Mouse (Mus musculus): Measurements from ENCODE around the gene Tmem139. TPM values are rescaled to one million over a fixed set of nuclear protein-coding genes. Genes with fewer than 3 reads are reported as not detected.

Gene Tmem139
- 0.22 and 0.24 TPM in 2 replicates for polyA plus RNA-seq (2015; fragmentation: Nextera tagmentation; extraction: Ambion mirVana)

- Histone ChIP-seq H3K36me3 (no peaks in the 10 kb centered on the region), H3K27me3 (no peaks in the 10 kb centered on the region), H3K9me3 (no peaks in the 10 kb centered on the region), H3K4me3 (no peak within 1 kb of the TSS), H3K4me1 (peaks cover 8% of the 10 kb centered on the region), H3K4me2 (replicated peaks) (no peak within 1 kb of the TSS), H3K9ac (replicated peaks) (no peak within 1 kb of the TSS), H3K27ac (replicated peaks) (no peak within 1 kb of the TSS)
- ATAC-seq (replicated peaks): no peak
- WGBS: 17% methylated on average over 20 of the region's 20 CpGs
Observed at GRCm38 (mm10) chr6:42261524-42262170, at the start of gene Tmem139. TSS of gene Tmem139 (plus strand) at chr6:42261970.

GRCm38 (mm10) chr6:42215028-42215427 is 46.7 kb upstream of the Tmem139 start, which contains the start of gene Tas2r144:
TSS of gene Tas2r144 (plus strand) at chr6:42215328.
- Histone ChIP-seq H3K9me3 (no peaks in the 10 kb centered on the region), H3K4me1 (no peaks in the 10 kb centered on the region), H3K36me3 (no peaks in the 10 kb centered on the region), H3K27ac (replicated peaks) (no peak within 1 kb of the TSS), H3K9ac (replicated peaks) (no peak within 1 kb of the TSS), H3K4me3 (no peak within 1 kb of the TSS), H3K27me3 (no peaks in the 10 kb centered on the region), H3K4me2 (replicated peaks) (no peak within 1 kb of the TSS)
- ATAC-seq (replicated peaks): no peak
- WGBS: 84% methylated on average over 2 of the region's 2 CpGs

GRCm38 (mm10) chr6:42222286-42222685 is 39.5 kb upstream of the Tmem139 start:
- no peaks in the 10 kb centered on the region for H3K9me3 ChIP-seq
- WGBS: 74% methylated on average over 3 of the region's 3 CpGs
- no peak overlapping the region for H3K9ac ChIP-seq (replicated peaks)
- H3K4me1 ChIP-seq: no peaks in the 10 kb centered on the region
- H3K4me2 ChIP-seq (replicated peaks): no peak overlapping the region
- H3K27ac ChIP-seq (replicated peaks): no peak overlapping the region
- no peak for ATAC-seq (replicated peaks)
- no peaks in the 10 kb centered on the region for H3K36me3 ChIP-seq
- no peaks in the 10 kb centered on the region for H3K27me3 ChIP-seq
- H3K4me3 ChIP-seq: no peak overlapping the region

GRCm38 (mm10) chr6:42225046-42225445 is 36.7 kb upstream of the Tmem139 start:
- Histone ChIP-seq H3K4me2 (replicated peaks) (no peak overlapping the region), H3K36me3 (no peaks in the 10 kb centered on the region), H3K27me3 (no peaks in the 10 kb centered on the region), H3K27ac (replicated peaks) (no peak overlapping the region), H3K4me1 (no peaks in the 10 kb centered on the region), H3K9me3 (no peaks in the 10 kb centered on the region), H3K9ac (replicated peaks) (no peak overlapping the region), H3K4me3 (no peak overlapping the region)
- no peak for ATAC-seq (replicated peaks)
- 82% methylated on average over 4 of the region's 4 CpGs for WGBS

- H3K27ac ChIP-seq (replicated peaks): no peak overlapping the region
- peak; percentile 69; the same call in 1 of the 2 replicates for ATAC-seq (replicated peaks)
- H3K4me1 ChIP-seq: 0 out of 2 replicates have a peak, but pooled peaks cover 3% of the 10 kb centered on the region
- no peaks in the 10 kb centered on the region for H3K36me3 ChIP-seq
- 36% methylated on average over 17 of the region's 17 CpGs for WGBS
- H3K9ac ChIP-seq (replicated peaks): no peak overlapping the region
- no peaks in the 10 kb centered on the region for H3K27me3 ChIP-seq
- no peak overlapping the region for H3K4me3 ChIP-seq
- H3K4me2 ChIP-seq (replicated peaks): no peak overlapping the region
- no peaks in the 10 kb centered on the region for H3K9me3 ChIP-seq
Observed at GRCm38 (mm10) chr6:42227240-42228101, 34.3 kb upstream of the Tmem139 start.

GRCm38 (mm10) chr6:42229610-42230009 is 32.2 kb upstream of the Tmem139 start:
- Histone ChIP-seq H3K4me3 (no peak overlapping the region), H3K4me1 (0 out of 2 replicates have a peak, but pooled peaks cover 3% of the 10 kb centered on the region), H3K27me3 (no peaks in the 10 kb centered on the region), H3K9ac (replicated peaks) (no peak overlapping the region), H3K36me3 (no peaks in the 10 kb centered on the region), H3K4me2 (replicated peaks) (no peak overlapping the region), H3K27ac (replicated peaks) (no peak overlapping the region), H3K9me3 (no peaks in the 10 kb centered on the region)
- ATAC-seq (replicated peaks): no peak
- 82% methylated on average over 4 of the region's 4 CpGs for WGBS

GRCm38 (mm10) chr6:42231191-42231590 is 30.6 kb upstream of the Tmem139 start:
- 76% methylated on average over 3 of the region's 3 CpGs for WGBS

GRCm38 (mm10) chr6:42237276-42237805 is 24.4 kb upstream of the Tmem139 start:
- Histone ChIP-seq H3K9ac (replicated peaks) (no peak overlapping the region), H3K36me3 (no peaks in the 10 kb centered on the region), H3K9me3 (no peaks in the 10 kb centered on the region), H3K4me3 (no peak overlapping the region), H3K4me2 (replicated peaks) (no peak overlapping the region), H3K27ac (replicated peaks) (no peak overlapping the region), H3K27me3 (no peaks in the 10 kb centered on the region), H3K4me1 (no peaks in the 10 kb centered on the region)
- WGBS: 66% methylated on average over 6 of the region's 6 CpGs
- no peak for ATAC-seq (replicated peaks)

More at GRCm38 (mm10) chr6:42231191-42231590, 30.6 kb upstream of the Tmem139 start:
- Histone ChIP-seq H3K9me3 (no peaks in the 10 kb centered on the region), H3K36me3 (no peaks in the 10 kb centered on the region), H3K4me3 (no peak overlapping the region), H3K27me3 (no peaks in the 10 kb centered on the region), H3K27ac (replicated peaks) (0 out of 2 replicates have a peak overlapping the region, but pooled peaks have one; percentile 14), H3K4me1 (0 out of 2 replicates have a peak, but pooled peaks cover 3% of the 10 kb centered on the region), H3K9ac (replicated peaks) (no peak overlapping the region), H3K4me2 (replicated peaks) (no peak overlapping the region)
- ATAC-seq (replicated peaks): peak; percentile 71

- no peaks in the 10 kb centered on the region for H3K27me3 ChIP-seq
- no peak overlapping the region for H3K27ac ChIP-seq (replicated peaks)
- WGBS: 77% methylated on average over 6 of the region's 6 CpGs
- H3K9ac ChIP-seq (replicated peaks): no peak overlapping the region
- H3K4me2 ChIP-seq (replicated peaks): no peak overlapping the region
- H3K4me1 ChIP-seq: peaks cover 8% of the 10 kb centered on the region; the same call in 1 of the 2 replicates
- no peaks in the 10 kb centered on the region for H3K36me3 ChIP-seq
- ATAC-seq (replicated peaks): no peak
- no peak overlapping the region for H3K4me3 ChIP-seq
- no peaks in the 10 kb centered on the region for H3K9me3 ChIP-seq
Observed at GRCm38 (mm10) chr6:42241311-42242045, 20.3 kb upstream of the Tmem139 start.

GRCm38 (mm10) chr6:42245711-42246353 is 15.9 kb upstream of the Tmem139 start, which contains the start of gene Gstk1:
TSS of gene Gstk1 (plus strand) at chr6:42245935.
- no peaks in the 10 kb centered on the region for H3K27me3 ChIP-seq
- ATAC-seq (replicated peaks): peak; percentile 99
- 1% methylated on average over 28 of the region's 28 CpGs for WGBS
- H3K27ac ChIP-seq (replicated peaks): no peak within 1 kb of the TSS
- peak within 1 kb of the TSS; percentile 32 for H3K9ac ChIP-seq (replicated peaks)
- H3K4me1 ChIP-seq: peaks cover 8% of the 10 kb centered on the region; the same call in 1 of the 2 replicates
- H3K36me3 ChIP-seq: no peaks in the 10 kb centered on the region
- peak within 1 kb of the TSS; percentile 75 for H3K4me2 ChIP-seq (replicated peaks)
- no peaks in the 10 kb centered on the region for H3K9me3 ChIP-seq
- peak within 1 kb of the TSS; percentile 48 for H3K4me3 ChIP-seq

- Histone ChIP-seq H3K9ac (replicated peaks) (no peak overlapping the region), H3K9me3 (no peaks in the 10 kb centered on the region), H3K27ac (replicated peaks) (no peak overlapping the region; the same call in 1 of the 2 replicates), H3K4me1 (peaks cover 8% of the 10 kb centered on the region; the same call in 1 of the 2 replicates), H3K36me3 (no peaks in the 10 kb centered on the region), H3K27me3 (no peaks in the 10 kb centered on the region), H3K4me2 (replicated peaks) (peak overlapping the region; percentile 9; the same call in 1 of the 2 replicates), H3K4me3 (peak overlapping the region; percentile 15)
- ATAC-seq (replicated peaks): no peak
- WGBS: 8% methylated on average over 8 of the region's 8 CpGs
Observed at GRCm38 (mm10) chr6:42247173-42247572, 14.6 kb upstream of the Tmem139 start.
